Mouse (Mus musculus) CD4-positive, CD25-positive, alpha-beta regulatory T cell, adult 4 months (primary cell): Measurements from ENCODE around the gene Eif4e. TPM values are rescaled to one million over a fixed set of nuclear protein-coding genes. Genes with fewer than 3 reads are reported as not detected.

ENCODE experiments used
- ATAC-seq: one replicate; pipeline ENCODE4 v1.8.0; 2017
- polyA plus RNA-seq, 2 experiments: library from polyadenylated mRNA; unstranded; fragments of 100-300 nt; shearing (Covaris generic); gene quantifications; one replicate each; pipeline ENCODE4 v1.2.1; 2017

Gene Eif4e
- 100 to 1,000 TPM; 250 to 332 TPM for polyA plus RNA-seq

GRCm38 (mm10) chr3:138526073-138526915 is at the start of gene Eif4e:
Eif4e (plus strand) TSS chr3:138526179.
- ATAC-seq = peak; percentile 7

GRCm38 (mm10) chr3:138479489-138479888 is 46.5 kb upstream of the Eif4e start:
- ATAC-seq = no peak

- no peak for ATAC-seq
These were observed 44.3 kb upstream of the Eif4e start for GRCm38 (mm10) chr3:138481526-138482284.

GRCm38 (mm10) chr3:138483240-138483639 is 42.7 kb upstream of the Eif4e start:
- no peak for ATAC-seq

- ATAC-seq = peak; percentile 50
These were observed 37.2 kb upstream of the Eif4e start for GRCm38 (mm10) chr3:138488584-138489326.

GRCm38 (mm10) chr3:138489327-138490033 is 36.5 kb upstream of the Eif4e start, which contains the start of gene Metap1:
Metap1 (minus strand) TSS chr3:138489515.
- peak; percentile 91 for ATAC-seq

GRCm38 (mm10) chr3:138490034-138490337 is 36.0 kb upstream of the Eif4e start:
- ATAC-seq = no peak

- ATAC-seq = no peak
These were observed 32.3 kb upstream of the Eif4e start for GRCm38 (mm10) chr3:138493668-138494067.

GRCm38 (mm10) chr3:138494565-138494964 is 31.4 kb upstream of the Eif4e start:
- no peak for ATAC-seq

GRCm38 (mm10) chr3:138495166-138496145 is 30.5 kb upstream of the Eif4e start:
- ATAC-seq = no peak

GRCm38 (mm10) chr3:138498731-138499130 is 27.2 kb upstream of the Eif4e start:
- ATAC-seq = no peak

- ATAC-seq = no peak
These were observed 25.9 kb upstream of the Eif4e start for GRCm38 (mm10) chr3:138499854-138500740.

GRCm38 (mm10) chr3:138503754-138504153 is 22.2 kb upstream of the Eif4e start:
- no peak for ATAC-seq

- ATAC-seq = no peak
These were observed 19.2 kb upstream of the Eif4e start for GRCm38 (mm10) chr3:138506749-138507148.

GRCm38 (mm10) chr3:138509581-138509980 is 16.4 kb upstream of the Eif4e start:
- no peak for ATAC-seq

- ATAC-seq = no peak
These were observed 15.5 kb upstream of the Eif4e start for GRCm38 (mm10) chr3:138510471-138510870.

GRCm38 (mm10) chr3:138513243-138513642 is 12.7 kb upstream of the Eif4e start:
- no peak for ATAC-seq

- no peak for ATAC-seq
These were observed 11.2 kb upstream of the Eif4e start for GRCm38 (mm10) chr3:138514749-138515148.

- ATAC-seq = no peak
These were observed 10.2 kb upstream of the Eif4e start for GRCm38 (mm10) chr3:138515656-138516370.
